Mouse (Mus musculus) olfactory bulb, adult 2 months (tissue): ENCODE results near the gene Gja8.

Experiments used
- CTCF ChIP-seq: fragments of 200-500 bp; IDR thresholded peaks from 2 replicates; pipeline ENCODE4 v1.5.1; 2012; ENCODE audit warnings: low read depth, mild to moderate bottlenecking, low read length, moderate library complexity; ENCODE audit not compliant: insufficient read depth
- POLR2A ChIP-seq: fragments of 200-500 bp; IDR thresholded peaks from 2 replicates; pipeline ENCODE4 v1.6.1; 2012; ENCODE audit warnings: mild to moderate bottlenecking, low read depth, low read length, moderate library complexity; ENCODE audit not compliant: insufficient read depth

DNA sequence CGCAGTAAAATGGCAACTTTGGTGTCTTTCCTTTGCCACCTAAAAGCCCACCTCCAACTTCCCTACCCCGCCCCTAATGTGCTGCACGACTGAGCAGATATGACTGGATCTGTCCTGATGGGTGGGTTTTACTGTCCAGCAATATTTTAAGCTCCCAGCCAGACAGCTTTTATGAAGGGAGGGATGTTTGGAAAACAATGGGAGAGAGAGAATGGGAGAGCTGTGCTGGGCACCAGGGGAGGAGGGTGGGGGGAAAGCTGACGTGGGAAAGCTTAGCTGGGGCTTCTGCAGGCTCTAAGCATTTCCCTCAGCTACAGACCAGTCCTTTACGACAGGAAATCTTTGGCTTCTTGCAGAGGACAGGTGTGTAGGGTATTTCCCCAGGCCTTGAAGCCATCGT is at the start of gene Gja8:
- TF ChIP-seq CTCF = no peak
- no peak for TF ChIP-seq POLR2A
